Mouse (Mus musculus): ENCODE measurements around the gene Themis. TPM values are rescaled to one million over a fixed set of nuclear protein-coding genes. Genes with fewer than 3 reads are reported as not detected.

Themis gene
- polyA plus RNA-seq, 1 experiment, result 0.01 TPM

DNA sequence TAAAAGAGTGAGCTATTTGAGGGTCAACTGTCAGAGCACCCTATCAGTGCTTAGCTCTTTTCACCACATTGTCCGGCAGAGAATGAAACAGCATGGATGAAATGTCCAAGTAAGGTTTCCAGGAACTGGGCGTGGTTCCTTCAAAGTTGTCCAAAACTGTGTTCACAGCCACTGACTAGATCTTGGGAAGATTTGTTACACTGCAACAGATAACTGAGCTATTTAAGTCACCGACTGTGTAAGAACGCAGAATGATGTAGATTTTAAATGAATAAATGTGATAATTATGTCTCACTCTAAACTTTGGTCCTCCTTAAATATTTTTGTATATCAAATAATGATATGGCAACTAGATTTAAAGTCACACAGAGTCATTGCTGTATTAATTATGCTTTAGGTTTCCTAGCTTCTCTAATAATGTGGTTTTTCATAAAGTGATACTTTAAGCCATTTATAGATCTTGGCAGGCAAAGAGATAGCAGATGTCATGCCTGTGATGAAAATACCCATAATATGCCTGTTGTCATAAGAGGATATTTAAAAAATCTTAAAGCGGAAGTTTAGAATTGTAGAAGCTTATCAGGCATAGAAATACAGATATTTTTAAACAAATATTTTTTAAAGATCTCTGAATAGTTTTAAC is 143.9 kb downstream of the Themis start:
- Histone ChIP-seq H3K27me3 (ENCODE audit: control insufficient read depth, insufficient read depth, insufficient read length) (no peaks in the 10 kb centered on the region), H3ac (ENCODE audit: control insufficient read depth, insufficient read length) (no peak overlapping the region), H3K4me3 (no peak overlapping the region), H3K79me2 (ENCODE audit: control insufficient read depth, insufficient read depth) (no peaks in the 10 kb centered on the region), H3K4me2 (ENCODE audit: low read depth) (no peak overlapping the region), H3K36me3 (ENCODE audit: control insufficient read depth, insufficient read depth) (no peaks in the 10 kb centered on the region)
- TF ChIP-seq CEBPB (IDR thresholded peaks at IDR 0.05; ENCODE audit: insufficient read depth, poor library complexity, severe bottlenecking) (no peak), USF1 (IDR thresholded peaks at IDR 0.05; ENCODE audit: low read depth) (no peak), POLR2A (IDR thresholded peaks at IDR 0.05; ENCODE audit: insufficient read length, low read depth) (no peak), MAX (IDR thresholded peaks at IDR 0.05; ENCODE audit: low read depth) (no peak), TCF3 (IDR thresholded peaks at IDR 0.05; ENCODE audit: insufficient read length, low read depth) (no peak), SRF (IDR thresholded peaks at IDR 0.05; ENCODE audit: control insufficient read depth, insufficient read length, low read depth) (no peak), MYOD1 (IDR thresholded peaks at IDR 0.05; ENCODE audit: control insufficient read depth in 1 of 3, insufficient read length in 2 of 3, low read depth in 2 of 3) (no peak), REST (IDR thresholded peaks at IDR 0.05; ENCODE audit: insufficient read depth, insufficient read length) (no peak), E2F4 (IDR thresholded peaks at IDR 0.05; ENCODE audit: insufficient read depth) (no peak), TCF12 (IDR thresholded peaks at IDR 0.05; ENCODE audit: insufficient read depth, poor library complexity, severe bottlenecking) (no peak), MYOG (IDR thresholded peaks at IDR 0.05; ENCODE audit: control insufficient read depth in 1 of 3, insufficient read depth in 1 of 3, insufficient read length in 2 of 3, low read depth in 2 of 3) (no peak), POLR2AphosphoS2 (IDR thresholded peaks at IDR 0.05; ENCODE audit: insufficient read length, low read depth) (no peak)

DNA sequence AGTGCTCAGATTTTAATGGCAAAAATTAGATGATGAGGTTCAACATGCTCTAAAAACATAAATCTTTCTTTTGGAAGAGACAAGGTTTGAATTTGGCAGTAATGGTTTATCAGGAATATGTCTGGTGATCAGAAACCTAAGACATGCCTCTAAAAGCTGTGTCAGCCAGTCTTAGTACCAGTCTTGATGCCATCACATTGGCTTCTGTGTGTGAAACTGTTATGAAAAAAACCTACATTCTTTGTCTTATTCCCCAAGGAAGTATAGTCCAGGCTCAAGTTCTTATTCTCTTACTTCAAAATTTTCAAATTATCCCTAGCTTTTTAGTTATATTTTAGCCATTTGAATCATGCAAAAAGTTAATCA is 144.4 kb downstream of the Themis start:
- Histone ChIP-seq H3K4me3 (no peak overlapping the region), H3ac (ENCODE audit: control insufficient read depth, insufficient read length) (no peak overlapping the region), H3K36me3 (ENCODE audit: control insufficient read depth, insufficient read depth) (no peaks in the 10 kb centered on the region), H3K4me2 (ENCODE audit: low read depth) (no peak overlapping the region), H3K27me3 (ENCODE audit: control insufficient read depth, insufficient read depth, insufficient read length) (no peaks in the 10 kb centered on the region), H3K79me2 (ENCODE audit: control insufficient read depth, insufficient read depth) (no peaks in the 10 kb centered on the region)
- TF ChIP-seq POLR2AphosphoS2 (IDR thresholded peaks at IDR 0.05; ENCODE audit: insufficient read length, low read depth) (no peak), POLR2A (IDR thresholded peaks at IDR 0.05; ENCODE audit: insufficient read length, low read depth) (no peak), REST (IDR thresholded peaks at IDR 0.05; ENCODE audit: insufficient read depth, insufficient read length) (no peak), SRF (IDR thresholded peaks at IDR 0.05; ENCODE audit: control insufficient read depth, insufficient read length, low read depth) (no peak), CEBPB (IDR thresholded peaks at IDR 0.05; ENCODE audit: insufficient read depth, poor library complexity, severe bottlenecking) (no peak), E2F4 (IDR thresholded peaks at IDR 0.05; ENCODE audit: insufficient read depth) (no peak), MYOG (IDR thresholded peaks at IDR 0.05; ENCODE audit: control insufficient read depth in 1 of 3, insufficient read depth in 1 of 3, insufficient read length in 2 of 3, low read depth in 2 of 3) (no peak)

DNA sequence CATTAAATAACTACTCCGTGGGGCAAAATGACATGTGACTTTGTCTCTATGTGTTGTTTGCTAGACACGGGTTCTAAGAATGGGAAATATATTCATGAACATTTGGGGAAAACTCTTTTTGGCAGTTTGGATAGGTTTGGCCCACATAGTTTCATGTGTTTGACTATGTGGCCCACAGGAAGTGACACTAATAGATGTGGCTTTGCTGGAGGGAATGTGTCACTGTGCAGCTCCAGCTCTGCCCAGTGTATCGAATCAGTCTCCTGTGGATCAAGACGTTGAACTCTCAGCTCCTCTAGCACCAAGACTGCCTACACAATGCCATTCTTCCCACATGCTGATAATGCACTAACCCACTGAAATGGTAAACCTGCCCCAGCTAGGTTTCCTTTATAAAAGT is 148.0 kb downstream of the Themis start:
- H3K4me3 ChIP-seq, result no peak overlapping the region
- H3K36me3 ChIP-seq (ENCODE audit: control insufficient read depth, insufficient read depth), result no peaks in the 10 kb centered on the region
- no peaks in the 10 kb centered on the region for H3K27me3 ChIP-seq (ENCODE audit: control insufficient read depth, insufficient read depth, insufficient read length)
- H3ac ChIP-seq (ENCODE audit: control insufficient read depth, insufficient read length), result no peak overlapping the region
- no peak for TF ChIP-seq POLR2AphosphoS2 (IDR thresholded peaks at IDR 0.05; ENCODE audit: insufficient read length, low read depth)
- TF ChIP-seq TCF3 (IDR thresholded peaks at IDR 0.05; ENCODE audit: insufficient read length, low read depth), result no peak
- TF ChIP-seq MAX (IDR thresholded peaks at IDR 0.05; ENCODE audit: low read depth), result no peak
- no peak for TF ChIP-seq MYOD1 (IDR thresholded peaks at IDR 0.05; ENCODE audit: control insufficient read depth in 1 of 3, insufficient read length in 2 of 3, low read depth in 2 of 3)
- no peak for TF ChIP-seq TCF12 (IDR thresholded peaks at IDR 0.05; ENCODE audit: insufficient read depth, poor library complexity, severe bottlenecking)
- no peak for TF ChIP-seq MYOG (IDR thresholded peaks at IDR 0.05; ENCODE audit: control insufficient read depth in 1 of 3, insufficient read depth in 1 of 3, insufficient read length in 2 of 3, low read depth in 2 of 3)
- TF ChIP-seq SRF (IDR thresholded peaks at IDR 0.05; ENCODE audit: control insufficient read depth, insufficient read length, low read depth), result no peak
- no peak for TF ChIP-seq POLR2A (IDR thresholded peaks at IDR 0.05; ENCODE audit: insufficient read length, low read depth)
- TF ChIP-seq CEBPB (IDR thresholded peaks at IDR 0.05; ENCODE audit: insufficient read depth, poor library complexity, severe bottlenecking), result no peak
- H3K79me2 ChIP-seq (ENCODE audit: control insufficient read depth, insufficient read depth), result no peaks in the 10 kb centered on the region
- no peak overlapping the region for H3K4me2 ChIP-seq (ENCODE audit: low read depth)

DNA sequence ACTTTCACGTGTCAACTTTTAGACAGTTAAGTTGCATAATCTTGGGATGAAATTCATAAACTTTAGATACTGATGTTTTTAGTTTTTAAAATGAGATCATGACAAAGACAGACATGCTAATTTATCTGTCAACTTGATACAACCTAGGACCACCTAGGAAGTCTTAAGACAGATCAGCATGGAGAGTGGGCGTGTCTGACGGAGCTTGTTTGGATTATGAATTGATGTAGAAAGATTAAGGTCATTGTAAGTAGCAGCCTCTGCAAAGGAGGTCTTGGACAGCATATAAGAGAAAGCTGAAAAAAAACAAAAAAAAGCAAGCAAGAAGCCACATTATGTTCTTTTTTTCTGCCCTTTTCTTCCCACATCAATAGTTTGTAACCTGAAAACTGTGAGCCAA is 154.2 kb downstream of the Themis start:
- TF ChIP-seq CEBPB (IDR thresholded peaks at IDR 0.05; ENCODE audit: insufficient read depth, poor library complexity, severe bottlenecking), result no peak
- TF ChIP-seq REST (IDR thresholded peaks at IDR 0.05; ENCODE audit: insufficient read depth, insufficient read length), result no peak
- TF ChIP-seq TCF12 (IDR thresholded peaks at IDR 0.05; ENCODE audit: insufficient read depth, poor library complexity, severe bottlenecking), result no peak
- no peak for TF ChIP-seq POLR2AphosphoS2 (IDR thresholded peaks at IDR 0.05; ENCODE audit: insufficient read length, low read depth)
- TF ChIP-seq POLR2A (IDR thresholded peaks at IDR 0.05; ENCODE audit: insufficient read length, low read depth), result no peak
- TF ChIP-seq TCF3 (IDR thresholded peaks at IDR 0.05; ENCODE audit: insufficient read length, low read depth), result no peak
- TF ChIP-seq USF1 (IDR thresholded peaks at IDR 0.05; ENCODE audit: low read depth), result no peak
- TF ChIP-seq MYOG (IDR thresholded peaks at IDR 0.05; ENCODE audit: control insufficient read depth in 1 of 3, insufficient read depth in 1 of 3, insufficient read length in 2 of 3, low read depth in 2 of 3), result no peak
- no peak for TF ChIP-seq SRF (IDR thresholded peaks at IDR 0.05; ENCODE audit: control insufficient read depth, insufficient read length, low read depth)
- TF ChIP-seq MYOD1 (IDR thresholded peaks at IDR 0.05; ENCODE audit: control insufficient read depth in 1 of 3, insufficient read length in 2 of 3, low read depth in 2 of 3), result no peak
- no peak for TF ChIP-seq MAX (IDR thresholded peaks at IDR 0.05; ENCODE audit: low read depth)
- TF ChIP-seq E2F4 (IDR thresholded peaks at IDR 0.05; ENCODE audit: insufficient read depth), result no peak
- Histone ChIP-seq H3K79me2 (ENCODE audit: control insufficient read depth, insufficient read depth) (no peaks in the 10 kb centered on the region), H3K4me2 (ENCODE audit: low read depth) (no peak overlapping the region), H3K36me3 (ENCODE audit: control insufficient read depth, insufficient read depth) (no peaks in the 10 kb centered on the region), H3ac (ENCODE audit: control insufficient read depth, insufficient read length) (no peak overlapping the region), H3K4me3 (no peak overlapping the region), H3K27me3 (ENCODE audit: control insufficient read depth, insufficient read depth, insufficient read length) (no peaks in the 10 kb centered on the region)

Measured in myocyte (in vitro differentiated cells).